Mouse (Mus musculus): Measurements from ENCODE around the gene Snx21. TPM values are rescaled to one million over a fixed set of nuclear protein-coding genes. Genes with fewer than 3 reads are reported as not detected.
A peak's percentile ranks its signal among the peaks of the same experiment; 100 is the strongest.

The Snx21 gene
- total RNA-seq, 1 experiment from 2014 or later: 5.5 TPM

DNA sequence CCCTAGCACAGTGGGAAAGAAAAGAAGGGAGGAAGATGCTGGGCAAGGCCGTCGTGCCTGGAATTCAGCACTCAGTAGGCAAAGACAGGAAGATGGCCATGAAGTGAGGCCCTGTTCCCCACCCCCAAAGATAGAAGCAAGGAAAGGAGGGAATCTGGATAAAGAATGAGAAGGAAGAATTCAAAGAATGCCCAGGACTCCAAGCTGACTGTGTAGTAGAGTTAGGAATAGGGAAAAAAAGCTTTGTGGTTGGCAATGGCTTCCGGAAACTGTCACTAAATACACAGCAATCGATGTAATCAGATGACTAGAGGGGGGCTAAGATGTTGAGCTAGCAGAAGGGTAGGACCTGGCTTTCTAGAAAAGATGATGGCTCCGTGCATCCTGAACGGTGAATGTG is 31.6 kb downstream of the Snx21 start:
- ATAC-seq (replicated peaks; ENCODE audit: insufficient number of reproducible peaks, low FRiP score, low TSS enrichment, poor library complexity, severe bottlenecking): no peak

GRCm38 (mm10) chr2:164817703-164818102 is 32.1 kb downstream of the Snx21 start:
- no peak for ATAC-seq (replicated peaks; ENCODE audit: insufficient number of reproducible peaks, low FRiP score, low TSS enrichment, poor library complexity, severe bottlenecking)

DNA sequence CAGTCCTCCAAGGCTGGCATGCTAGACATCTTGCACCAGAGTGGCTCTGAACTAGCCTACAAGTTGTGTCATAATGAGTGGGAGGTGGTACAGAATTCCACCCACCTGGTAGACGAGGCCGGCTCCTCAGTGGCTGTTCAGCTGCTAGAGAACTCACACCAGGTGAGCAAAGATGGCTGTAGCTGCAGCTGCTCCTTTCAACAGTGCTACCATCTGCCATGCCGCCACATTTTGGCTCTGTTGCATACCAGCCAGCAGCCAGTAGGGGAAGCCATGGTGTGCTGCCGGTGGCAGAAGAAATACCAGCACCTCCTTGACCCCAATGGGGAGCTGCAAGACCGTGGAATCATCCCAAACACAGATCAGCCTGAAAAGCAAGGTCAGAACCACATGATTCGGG is 35.4 kb downstream of the Snx21 start:
- ATAC-seq (replicated peaks; ENCODE audit: insufficient number of reproducible peaks, low FRiP score, low TSS enrichment, poor library complexity, severe bottlenecking): no peak

- ATAC-seq (replicated peaks; ENCODE audit: insufficient number of reproducible peaks, low FRiP score, low TSS enrichment, poor library complexity, severe bottlenecking): peak; percentile 96
These were observed 37.1 kb downstream of the Snx21 start, which contains the start of gene Zswim1 for GRCm38 (mm10) chr2:164822636-164823165. Gene Zswim1 (plus strand): TSS chr2:164822686.

- peak; percentile 14; the same call in 1 of the 2 replicates for ATAC-seq (replicated peaks; ENCODE audit: insufficient number of reproducible peaks, low FRiP score, low TSS enrichment, poor library complexity, severe bottlenecking)
These were observed 37.6 kb downstream of the Snx21 start for GRCm38 (mm10) chr2:164823181-164823585.

DNA sequence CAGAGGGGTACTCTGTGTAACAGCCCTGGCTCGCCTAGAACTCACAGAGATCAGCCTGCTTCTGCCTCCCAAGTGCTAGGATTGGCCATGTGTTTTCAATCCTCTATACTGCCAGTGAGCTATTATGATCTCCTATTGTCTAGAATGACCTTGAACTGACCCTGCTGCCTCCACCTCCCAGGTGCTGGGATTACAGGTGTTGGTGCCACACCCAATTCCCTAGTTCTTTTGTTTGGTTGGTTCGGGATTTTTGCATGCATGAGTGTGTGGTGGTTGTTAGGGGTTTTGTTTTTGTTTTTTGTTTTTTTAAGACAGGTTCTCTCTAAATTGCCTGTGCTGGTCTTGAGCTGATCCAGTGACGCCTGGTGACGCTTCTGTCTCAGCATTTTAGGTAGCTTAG is 38.3 kb downstream of the Snx21 start:
- no peak for ATAC-seq (replicated peaks; ENCODE audit: insufficient number of reproducible peaks, low FRiP score, low TSS enrichment, poor library complexity, severe bottlenecking)

- ATAC-seq (replicated peaks; ENCODE audit: insufficient number of reproducible peaks, low FRiP score, low TSS enrichment, poor library complexity, severe bottlenecking): no peak
These were observed 39.9 kb downstream of the Snx21 start for GRCm38 (mm10) chr2:164825521-164825920.

DNA sequence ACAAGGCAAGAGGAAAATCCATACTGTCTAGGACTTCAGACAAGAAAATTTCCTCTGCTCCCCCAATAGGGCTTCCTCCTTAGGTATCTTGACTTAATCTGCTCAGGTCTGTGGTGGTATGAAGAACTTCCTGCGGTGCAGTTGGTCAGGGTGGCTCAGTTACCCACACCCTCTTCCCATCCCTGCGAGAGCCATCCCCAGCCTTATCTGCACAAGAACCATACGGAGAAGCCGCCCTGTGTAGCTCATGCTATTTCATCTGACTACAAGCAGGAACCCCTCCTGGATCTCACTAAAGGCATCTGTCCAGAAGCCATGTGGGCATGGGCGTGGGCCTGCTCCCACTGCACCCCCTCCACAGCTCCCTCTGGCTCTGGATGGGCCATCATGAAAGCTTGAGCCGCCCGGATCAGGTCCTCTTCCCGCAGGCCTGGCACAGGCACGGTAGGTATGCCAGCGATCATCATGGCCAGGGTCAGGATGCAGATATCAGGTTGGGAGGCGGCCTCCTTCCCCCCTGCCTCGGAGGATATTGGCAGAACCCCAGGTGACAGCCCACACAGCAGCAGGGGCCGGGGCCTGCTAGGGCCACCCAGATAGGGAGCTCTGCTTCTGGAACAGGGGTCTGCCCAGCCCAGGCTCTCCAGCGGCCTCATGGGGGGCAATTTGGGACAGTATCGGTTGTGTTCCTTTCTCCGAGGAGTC is 41.7 kb downstream of the Snx21 start:
- ATAC-seq (replicated peaks; ENCODE audit: insufficient number of reproducible peaks, low FRiP score, low TSS enrichment, poor library complexity, severe bottlenecking): no peak

GRCm38 (mm10) chr2:164828437-164828836 is 42.8 kb downstream of the Snx21 start, which contains the start of gene Spata25:
Gene Spata25 (minus strand): TSS chr2:164828537.
- ATAC-seq (replicated peaks; ENCODE audit: insufficient number of reproducible peaks, low FRiP score, low TSS enrichment, poor library complexity, severe bottlenecking): no peak

GRCm38 (mm10) chr2:164829090-164829489 is 43.5 kb downstream of the Snx21 start:
- ATAC-seq (replicated peaks; ENCODE audit: insufficient number of reproducible peaks, low FRiP score, low TSS enrichment, poor library complexity, severe bottlenecking): no peak

- no peak for ATAC-seq (replicated peaks; ENCODE audit: insufficient number of reproducible peaks, low FRiP score, low TSS enrichment, poor library complexity, severe bottlenecking)
These were observed 45.4 kb downstream of the Snx21 start for GRCm38 (mm10) chr2:164831029-164831428.

DNA sequence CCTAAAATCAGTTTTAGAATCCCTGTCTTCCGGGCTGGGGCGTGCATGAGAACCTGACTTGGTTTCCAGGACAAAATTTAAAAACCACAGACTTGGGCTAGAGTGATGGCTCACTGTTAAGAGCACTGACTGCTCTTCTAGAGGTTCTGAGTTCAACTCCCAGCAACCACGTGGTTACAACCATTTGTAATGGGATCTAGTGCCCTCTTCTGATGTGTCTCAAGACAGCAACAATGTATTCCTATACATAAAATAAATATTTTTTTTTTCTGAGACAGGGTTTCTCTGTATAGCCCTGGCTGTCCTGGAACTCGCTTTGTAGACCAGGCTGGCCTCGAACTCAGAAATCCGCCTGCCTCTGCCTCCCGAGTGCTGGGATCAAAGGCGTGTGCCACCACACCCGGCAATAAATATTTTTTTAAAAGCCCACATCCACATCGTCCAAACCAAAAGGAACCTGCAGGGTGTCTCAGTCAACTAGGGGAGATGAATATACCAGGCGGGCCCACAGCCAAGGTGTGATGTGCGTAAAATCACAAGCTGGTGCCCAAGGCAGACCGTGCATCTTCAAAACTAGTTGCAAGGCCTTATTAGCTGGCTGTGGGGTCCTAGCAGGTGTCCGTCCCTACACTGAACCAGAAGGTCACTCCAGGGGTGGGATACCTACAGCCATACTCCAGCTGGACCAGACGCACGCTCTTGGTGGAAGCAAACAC is 46.6 kb downstream of the Snx21 start:
- 0 out of 2 replicates have a peak, but pooled peaks have one; percentile 0 for ATAC-seq (replicated peaks; ENCODE audit: insufficient number of reproducible peaks, low FRiP score, low TSS enrichment, poor library complexity, severe bottlenecking)

DNA sequence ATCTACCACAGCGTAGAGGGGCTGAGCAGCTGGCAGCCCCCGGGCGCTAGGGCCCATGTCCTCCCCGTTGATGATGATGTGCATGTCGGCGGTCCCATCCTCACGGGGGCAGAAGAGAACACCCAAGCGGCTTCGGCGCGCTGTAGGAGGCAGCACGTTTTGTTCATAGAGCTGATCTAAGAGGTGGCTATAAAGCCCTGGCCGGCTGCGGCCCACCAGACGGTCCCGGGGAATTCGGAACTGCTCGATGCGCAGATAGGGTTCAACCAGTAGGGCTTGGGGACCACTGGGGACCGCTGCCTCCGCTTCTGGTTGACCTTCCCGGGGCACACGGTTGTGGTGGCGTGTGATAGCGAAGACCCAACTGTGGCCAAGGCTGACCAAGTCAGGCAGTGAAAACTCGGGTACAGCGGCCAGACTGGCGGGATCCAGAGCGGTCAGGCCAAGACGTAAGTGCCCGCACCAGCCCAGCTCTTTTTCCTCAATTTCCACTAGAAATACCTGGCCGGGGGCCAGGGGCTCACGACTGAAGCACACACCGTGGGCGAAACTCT is 47.2 kb downstream of the Snx21 start, which contains the start of gene Ctsa:
Ctsa (plus strand) TSS at position 126 of the 554 bp plus-strand sequence.
- ATAC-seq (replicated peaks; ENCODE audit: insufficient number of reproducible peaks, low FRiP score, low TSS enrichment, poor library complexity, severe bottlenecking): peak; percentile 66

GRCm38 (mm10) chr2:164833314-164833959 is 47.8 kb downstream of the Snx21 start, which contains the start of gene Neurl2:
Gene Neurl2 (minus strand): TSS chr2:164833456.
- ATAC-seq (replicated peaks; ENCODE audit: insufficient number of reproducible peaks, low FRiP score, low TSS enrichment, poor library complexity, severe bottlenecking): peak; percentile 52

DNA sequence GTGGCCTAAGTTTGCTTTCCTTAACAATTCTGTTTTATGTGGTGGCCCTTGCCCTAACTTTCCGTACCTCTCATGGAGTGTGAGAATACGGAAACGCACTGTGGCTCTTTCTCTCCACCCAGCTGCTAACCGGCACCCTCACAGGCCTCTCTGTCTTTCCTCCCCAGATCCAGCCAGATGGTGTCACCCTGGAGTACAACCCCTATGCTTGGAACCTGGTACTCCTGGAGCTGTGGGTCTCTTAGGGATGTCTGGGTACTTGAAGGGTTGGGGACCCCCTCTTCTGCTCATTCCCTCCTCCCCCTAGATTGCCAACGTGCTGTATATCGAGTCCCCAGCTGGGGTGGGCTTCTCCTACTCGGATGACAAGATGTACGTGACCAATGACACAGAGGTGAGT is 48.9 kb downstream of the Snx21 start:
- no peak for ATAC-seq (replicated peaks; ENCODE audit: insufficient number of reproducible peaks, low FRiP score, low TSS enrichment, poor library complexity, severe bottlenecking)

- no peak for ATAC-seq (replicated peaks; ENCODE audit: insufficient number of reproducible peaks, low FRiP score, low TSS enrichment, poor library complexity, severe bottlenecking)
These were observed 49.5 kb downstream of the Snx21 start for GRCm38 (mm10) chr2:164835164-164835563.
